Mouse (Mus musculus) hindbrain, embryonic 14.5 days (tissue): ENCODE data around the gene Dnttip1. TPM values are rescaled to one million over a fixed set of nuclear protein-coding genes. Genes with fewer than 3 reads are reported as not detected.

ENCODE experiments used
- ATAC-seq: fragments of 200-750 bp; cut with Nextera tagmentation; 2 replicates; pipeline ENCODE4 v1.8.0; 2017; ENCODE audit warnings: moderate number of reproducible peaks, mild to moderate bottlenecking, moderate TSS enrichment, moderate library complexity; ENCODE audit not compliant: low FRiP score
- DNase-seq: peaks from one replicate; pipeline ENCODE4 v3.0.0-alpha.2; 2015; ENCODE audit warnings: low spot score
- H3K27ac ChIP-seq: fragments of 300-500 bp; sonication (generic); 2 replicates; pipeline ENCODE4 v1.5.1; 2014; ENCODE audit warnings: mild to moderate bottlenecking, moderate library complexity
- H3K27me3 ChIP-seq: fragments of 300-500 bp; sonication (generic); 2 replicates; pipeline ENCODE4 v1.6.1; 2014; ENCODE audit warnings: mild to moderate bottlenecking, low read length, mixed read lengths; ENCODE audit not compliant: control insufficient read depth, insufficient read depth
- H3K36me3 ChIP-seq: fragments of 300-500 bp; sonication (generic); replicated peaks from 2 replicates; pipeline ENCODE4 v1.6.1; 2014; ENCODE audit not compliant: control insufficient read depth, insufficient read depth
- H3K4me1 ChIP-seq: fragments of 300-500 bp; sonication (generic); replicated peaks from 2 replicates; pipeline ENCODE4 v1.6.1; 2014; ENCODE audit warnings: antibody characterized with exemption, low read length, mixed read lengths; ENCODE audit not compliant: control insufficient read depth, insufficient read depth
- H3K4me2 ChIP-seq: fragments of 300-500 bp; sonication (generic); replicated peaks from 2 replicates; pipeline ENCODE4 v1.6.1; 2014; ENCODE audit warnings: mild to moderate bottlenecking, moderate library complexity
- H3K4me3 ChIP-seq: fragments of 300-500 bp; sonication (generic); replicated peaks from 2 replicates; pipeline ENCODE4 v1.5.1; 2014; ENCODE audit warnings: mild to moderate bottlenecking, low read length
- H3K9ac ChIP-seq: fragments of 300-500 bp; sonication (generic); 2 replicates; pipeline ENCODE4 v1.6.1; 2014
- H3K9me3 ChIP-seq: fragments of 300-500 bp; sonication (generic); 2 replicates; pipeline ENCODE4 v1.6.1; 2016; ENCODE audit warnings: low read length; ENCODE audit not compliant: control insufficient read depth
- WGBS: fragments of 180-500 bp; shearing (Covaris S2); extraction: QIAGEN DNeasy Blood & Tissue Kit; methylation state at CpG from one replicate; pipeline ENCODE4 v1.1.7; 2014; 5-methylcytosine and 5-hydroxymethylcytosine counted together
- polyA plus RNA-seq: library from polyadenylated mRNA; unstranded; fragments of >200 nt; fragmentation: Nextera tagmentation; extraction: Ambion mirVana; gene quantifications from 2 replicates; pipeline ENCODE4 v1.2.1, GENCODE M21; 2014

Dnttip1 gene
- polyA plus RNA-seq, 1 experiment from 2014 or later: 50.3 TPM

DNA sequence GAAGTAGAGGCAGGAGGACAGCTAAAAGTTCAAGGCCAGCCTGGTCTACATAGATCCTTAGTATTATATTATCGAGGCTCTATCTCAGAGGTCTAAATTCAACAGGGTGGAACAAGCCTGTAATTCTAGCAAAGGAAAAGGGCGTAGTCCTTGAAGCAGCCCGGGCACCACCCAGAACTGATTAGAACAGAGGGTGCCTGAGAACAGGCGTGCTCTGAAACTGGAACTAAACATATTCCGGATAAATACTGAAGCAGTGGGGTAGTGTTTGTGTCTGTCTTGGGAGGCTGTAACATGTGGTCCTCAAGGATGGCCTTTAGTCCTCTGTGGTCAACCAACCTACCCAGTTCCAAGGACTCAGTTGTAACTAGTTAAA, 28.2 kb downstream of the Dnttip1 start:
- Histone ChIP-seq H3K27me3 (no peaks in the 10 kb centered on the region), H3K4me1 (peaks cover 9% of the 10 kb centered on the region), H3K27ac (no peak overlapping the region), H3K36me3 (no peaks in the 10 kb centered on the region), H3K9ac (no peak overlapping the region), H3K4me3 (no peak overlapping the region), H3K4me2 (no peak overlapping the region), H3K9me3 (no peaks in the 10 kb centered on the region)
- ATAC-seq (no peak), DNase-seq (no peak)
- WGBS: 86% methylated on average over 5 of the region's 5 CpGs

DNA sequence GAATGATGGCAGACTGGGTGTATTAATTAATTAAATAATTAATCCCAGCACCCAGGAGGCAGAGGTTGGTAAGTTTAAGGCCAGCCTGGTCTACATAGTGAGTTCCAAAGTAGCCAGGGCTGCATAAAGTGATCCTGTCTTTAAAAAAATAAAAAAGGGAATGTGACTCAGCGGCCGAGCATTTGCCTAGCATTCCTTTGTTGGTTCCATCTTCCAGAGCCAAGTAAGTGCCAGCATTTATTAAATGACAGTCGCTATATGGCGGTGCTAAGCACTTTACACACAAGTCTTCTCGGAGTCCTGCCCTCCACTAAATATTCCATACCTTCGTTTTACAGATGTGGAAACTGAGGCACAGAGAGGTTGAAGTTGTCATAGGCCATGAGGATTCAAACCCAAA, 30.3 kb downstream of the Dnttip1 start:
- Histone ChIP-seq H3K4me2 (no peak overlapping the region), H3K9ac (no peak overlapping the region), H3K27ac (no peak overlapping the region), H3K27me3 (no peaks in the 10 kb centered on the region), H3K36me3 (no peaks in the 10 kb centered on the region), H3K4me3 (no peak overlapping the region), H3K4me1 (no peaks in the 10 kb centered on the region), H3K9me3 (no peaks in the 10 kb centered on the region)
- 91% methylated on average over 6 of the region's 6 CpGs for WGBS
- ATAC-seq (no peak), DNase-seq (no peak)

DNA sequence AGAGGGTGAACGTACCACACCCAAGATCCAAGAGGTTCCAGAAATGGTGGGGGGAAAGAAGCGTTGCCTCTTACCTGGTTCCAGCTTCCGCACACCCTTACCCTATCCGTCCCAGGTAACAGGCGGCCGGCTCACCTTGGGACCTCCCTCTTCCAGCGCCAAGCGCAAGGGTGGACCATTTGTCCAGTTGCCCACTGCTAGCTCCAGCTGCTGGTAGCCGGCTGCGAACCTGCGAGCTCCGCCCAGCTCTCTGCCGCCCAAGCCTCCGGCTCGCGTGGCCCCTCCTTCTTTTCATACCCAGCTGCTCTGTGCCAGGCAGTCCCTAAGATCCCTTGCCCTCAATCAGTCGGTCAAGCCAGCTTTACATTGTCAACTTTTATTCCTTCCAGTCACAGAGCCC, 31.0 kb downstream of the Dnttip1 start:
- WGBS: 69% methylated on average over 17 of the region's 17 CpGs

GRCm38 (mm10) chr2:164777246-164778014, 31.6 kb downstream of the Dnttip1 start:
- ATAC-seq (no peak), DNase-seq (no peak)
- Histone ChIP-seq H3K9me3 (no peaks in the 10 kb centered on the region), H3K4me2 (no peak overlapping the region), H3K4me3 (no peak overlapping the region), H3K36me3 (no peaks in the 10 kb centered on the region), H3K4me1 (no peaks in the 10 kb centered on the region), H3K27me3 (no peaks in the 10 kb centered on the region), H3K9ac (no peak overlapping the region), H3K27ac (no peak overlapping the region)
- 87% methylated on average over 30 of the region's 30 CpGs for WGBS

More for the DNA sequence above, 31.0 kb downstream of the Dnttip1 start:
- H3K27me3 ChIP-seq: no peaks in the 10 kb centered on the region
- ATAC-seq (no peak), DNase-seq (no peak)
- H3K27ac ChIP-seq: no peak overlapping the region
- no peak overlapping the region for H3K4me3 ChIP-seq
- H3K4me2 ChIP-seq: no peak overlapping the region
- H3K36me3 ChIP-seq: no peaks in the 10 kb centered on the region
- no peaks in the 10 kb centered on the region for H3K4me1 ChIP-seq
- H3K9me3 ChIP-seq: no peaks in the 10 kb centered on the region
- no peak overlapping the region for H3K9ac ChIP-seq

GRCm38 (mm10) chr2:164778015-164778287, 32.2 kb downstream of the Dnttip1 start:
- H3K9ac ChIP-seq: no peak overlapping the region
- H3K27me3 ChIP-seq: no peaks in the 10 kb centered on the region
- no peak overlapping the region for H3K27ac ChIP-seq
- no peaks in the 10 kb centered on the region for H3K9me3 ChIP-seq
- ATAC-seq: no peak
- H3K4me3 ChIP-seq: no peak overlapping the region
- WGBS: 93% methylated on average over 11 of the region's 11 CpGs
- H3K4me1 ChIP-seq: no peaks in the 10 kb centered on the region
- no peaks in the 10 kb centered on the region for H3K36me3 ChIP-seq
- no peak overlapping the region for H3K4me2 ChIP-seq
- no peak for DNase-seq

GRCm38 (mm10) chr2:164778809-164779208, 33.0 kb downstream of the Dnttip1 start:
- DNase-seq: no peak
- Histone ChIP-seq H3K27ac (no peak overlapping the region), H3K4me2 (no peak overlapping the region), H3K4me1 (no peaks in the 10 kb centered on the region), H3K36me3 (no peaks in the 10 kb centered on the region), H3K4me3 (no peak overlapping the region), H3K27me3 (no peaks in the 10 kb centered on the region), H3K9me3 (no peaks in the 10 kb centered on the region), H3K9ac (no peak overlapping the region)
- WGBS: 84% methylated on average over 7 of the region's 7 CpGs
- ATAC-seq: no peak

GRCm38 (mm10) chr2:164779481-164780086, 33.8 kb downstream of the Dnttip1 start, which contains the start of gene Tnnc2:
Gene Tnnc2 (minus strand): TSS chr2:164779967.
- Histone ChIP-seq H3K27me3 (no peaks in the 10 kb centered on the region), H3K9me3 (no peaks in the 10 kb centered on the region), H3K4me2 (no peak within 1 kb of the TSS), H3K4me3 (no peak within 1 kb of the TSS), H3K36me3 (no peaks in the 10 kb centered on the region), H3K9ac (no peak within 1 kb of the TSS), H3K4me1 (no peaks in the 10 kb centered on the region), H3K27ac (no peak within 1 kb of the TSS)
- WGBS: 71% methylated on average over 8 of the region's 8 CpGs
- DNase-seq (no peak), ATAC-seq (no peak)

GRCm38 (mm10) chr2:164781876-164782275, 36.1 kb downstream of the Dnttip1 start:
- no peak for ATAC-seq
- H3K4me3 ChIP-seq: no peak overlapping the region

GRCm38 (mm10) chr2:164783926-164784581, 38.3 kb downstream of the Dnttip1 start:
- Histone ChIP-seq H3K27ac (no peak overlapping the region), H3K9ac (no peak overlapping the region), H3K27me3 (no peaks in the 10 kb centered on the region), H3K4me1 (peaks cover 7% of the 10 kb centered on the region; the same call in 1 of the 2 replicates), H3K36me3 (peaks cover 4% of the 10 kb centered on the region; the same call in 1 of the 2 replicates), H3K9me3 (no peaks in the 10 kb centered on the region), H3K4me3 (no peak overlapping the region), H3K4me2 (no peak overlapping the region)
- DNase-seq (no peak), ATAC-seq (no peak)
- 81% methylated on average over 7 of the region's 7 CpGs for WGBS

More at GRCm38 (mm10) chr2:164781876-164782275, 36.1 kb downstream of the Dnttip1 start:
- H3K9me3 ChIP-seq: no peaks in the 10 kb centered on the region
- H3K36me3 ChIP-seq: no peaks in the 10 kb centered on the region
- peaks cover 7% of the 10 kb centered on the region; the same call in 1 of the 2 replicates for H3K4me1 ChIP-seq
- H3K4me2 ChIP-seq: no peak overlapping the region
- no peaks in the 10 kb centered on the region for H3K27me3 ChIP-seq
- 79% methylated on average over 4 of the region's 4 CpGs for WGBS
- no peak overlapping the region for H3K27ac ChIP-seq
- no peak for DNase-seq
- H3K9ac ChIP-seq: no peak overlapping the region
